Mouse (Mus musculus) ES-Bruce4 (cell line): Measurements from ENCODE around the gene Spata16.

Source experiments
- CTCF ChIP-seq: IDR thresholded peaks from one replicate; pipeline ENCODE4 v1.8.1; 2011; ENCODE audit warnings: low read depth, low read length
- EP300 ChIP-seq: IDR thresholded peaks from 2 replicates; pipeline ENCODE4 v1.6.1; 2011; ENCODE audit warnings: low read depth, low read length; ENCODE audit not compliant: insufficient read depth
- POLR2A ChIP-seq: IDR thresholded peaks from one replicate; pipeline ENCODE4 v1.8.1; 2011; ENCODE audit warnings: low read length; ENCODE audit not compliant: insufficient read depth

DNA sequence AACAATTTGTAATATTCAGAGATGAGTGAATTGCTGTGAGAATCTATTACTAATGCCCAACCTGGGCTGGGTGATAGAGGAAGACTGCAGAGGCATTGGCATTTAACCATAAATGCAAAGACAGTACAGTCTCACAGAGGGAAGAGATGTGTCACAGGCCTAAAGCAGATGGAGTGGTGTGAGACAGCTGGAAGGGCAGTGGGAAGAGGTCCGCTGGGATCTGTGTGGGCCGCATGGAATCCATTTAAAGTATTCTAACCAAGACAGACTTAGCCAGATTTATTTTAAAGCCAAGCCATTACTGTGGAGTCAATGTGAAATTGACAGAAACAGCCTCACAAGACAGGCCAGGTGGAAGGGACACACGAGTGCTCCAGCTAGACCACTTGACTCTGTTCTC lies 343.0 kb downstream of the Spata16 start:
- TF ChIP-seq POLR2A: no peak
- no peak for TF ChIP-seq CTCF
- no peak for TF ChIP-seq EP300
